Mouse (Mus musculus) bone marrow, adult 2 months (tissue): ENCODE results near the gene Zfand2b.

Source experiments
- CTCF ChIP-seq: fragments of 200-500 bp; IDR thresholded peaks from 2 replicates; pipeline ENCODE4 v1.5.1; 2011; ENCODE audit warnings: low read length, control low read depth; ENCODE audit not compliant: control insufficient read depth, insufficient read depth
- POLR2A ChIP-seq: fragments of 200-500 bp; IDR thresholded peaks from 2 replicates; pipeline ENCODE4 v1.6.1; 2011; ENCODE audit warnings: low read depth, mild to moderate bottlenecking, control low read depth, low read length, borderline replicate concordance; ENCODE audit not compliant: control insufficient read depth

DNA sequence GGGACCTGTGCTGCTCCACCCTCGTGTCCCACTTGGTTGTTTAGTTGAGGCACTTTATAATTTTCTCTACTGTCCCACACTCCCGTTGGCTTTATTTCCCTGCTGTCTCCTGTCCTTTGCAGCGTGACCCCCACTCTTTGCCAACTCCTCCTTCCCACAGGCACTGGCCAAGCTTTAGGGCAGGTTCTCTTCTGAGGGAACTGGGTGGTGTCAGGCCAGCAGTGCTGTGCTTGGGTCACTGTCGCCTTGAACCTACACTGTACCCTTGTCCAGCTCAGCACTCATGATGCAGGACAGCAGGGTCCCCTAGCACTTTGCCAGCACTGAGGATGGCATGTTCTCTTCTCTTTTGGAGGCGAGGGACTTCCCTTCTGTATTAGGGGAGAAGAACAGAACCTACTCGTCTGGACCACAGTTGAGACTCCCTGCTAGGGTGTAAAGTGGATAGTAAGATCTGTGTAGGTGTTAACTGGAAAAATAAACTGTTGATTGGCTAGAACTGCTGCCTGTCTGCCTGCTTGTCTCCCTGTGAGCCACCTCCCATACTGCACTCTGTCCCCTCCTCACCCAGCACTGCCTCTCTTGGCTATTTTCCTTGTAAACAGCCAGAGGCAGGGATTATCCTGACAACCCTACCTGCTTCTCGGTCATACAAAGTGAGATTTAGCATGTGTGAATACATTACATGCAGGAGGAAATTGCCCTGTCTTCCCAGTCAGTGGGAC is 20.9 kb upstream of the Zfand2b start:
- TF ChIP-seq CTCF, result no peak
- TF ChIP-seq POLR2A, result no peak
